Mouse (Mus musculus) heart, postnatal 10 days (tissue): ENCODE results near the gene Lifr. TPM values are rescaled to one million over a fixed set of nuclear protein-coding genes. Genes with fewer than 3 reads are reported as not detected.

Experiments
- DNase-seq, 2 experiments: peaks; one replicate each; pipeline ENCODE4 v3.0.0; 2021
- intact Hi-C: fragments of 180-260 bp; cut with DNase I; formaldehyde crosslinking; loops from one replicate; pipeline ENCODE4 v1.15.1; 2025
- total RNA-seq, 2 experiments: library from RNA; stranded (reverse); gene quantifications; 2 replicates each; pipeline ENCODE4 v1.2.3; 2021

Gene Lifr
- total RNA-seq, 2 experiments from 2014 or later = 50.2 to 54.0 TPM

DNA sequence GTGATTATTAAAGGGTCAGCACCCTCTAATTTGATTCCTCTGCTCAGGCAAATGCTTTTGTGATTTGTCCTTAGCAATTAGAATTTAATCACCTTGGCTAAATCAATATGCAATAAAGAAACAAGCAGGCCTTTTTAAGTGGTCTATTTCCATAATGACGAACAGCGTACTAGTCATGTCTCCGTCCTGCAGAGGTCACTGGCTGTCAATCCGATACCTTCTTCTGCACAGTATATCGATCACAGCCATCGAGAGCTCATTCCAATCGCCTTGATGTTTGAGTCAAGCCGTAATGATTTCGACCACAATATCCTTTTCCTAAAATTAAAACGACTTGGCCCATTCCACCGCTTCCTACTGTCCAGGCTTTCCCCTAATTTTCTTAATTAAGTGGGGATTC, 149.5 kb downstream of the Lifr start:
- intact Hi-C loops = no loop called here
- no peak for DNase-seq

DNA sequence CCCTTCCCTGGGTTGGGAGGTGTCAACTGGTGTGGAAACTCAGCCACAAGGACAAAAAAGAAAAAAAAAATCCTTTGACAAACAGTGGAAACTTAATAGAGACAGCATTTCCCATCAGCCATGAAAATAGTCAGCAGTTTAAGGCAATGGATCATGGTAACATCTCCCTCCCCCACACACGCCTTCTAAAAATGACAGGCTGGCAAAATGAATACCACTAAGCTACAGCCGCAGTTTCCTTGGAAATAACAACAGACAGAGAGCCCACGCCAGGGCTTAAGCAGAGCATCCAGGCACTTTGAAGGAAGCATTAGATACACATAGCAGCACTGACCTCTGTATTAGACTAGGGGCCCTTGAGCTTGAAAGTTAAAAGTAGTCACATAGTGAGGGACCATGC, 150.5 kb downstream of the Lifr start:
- DNase-seq = no peak
- intact Hi-C loops = no loop called here

DNA sequence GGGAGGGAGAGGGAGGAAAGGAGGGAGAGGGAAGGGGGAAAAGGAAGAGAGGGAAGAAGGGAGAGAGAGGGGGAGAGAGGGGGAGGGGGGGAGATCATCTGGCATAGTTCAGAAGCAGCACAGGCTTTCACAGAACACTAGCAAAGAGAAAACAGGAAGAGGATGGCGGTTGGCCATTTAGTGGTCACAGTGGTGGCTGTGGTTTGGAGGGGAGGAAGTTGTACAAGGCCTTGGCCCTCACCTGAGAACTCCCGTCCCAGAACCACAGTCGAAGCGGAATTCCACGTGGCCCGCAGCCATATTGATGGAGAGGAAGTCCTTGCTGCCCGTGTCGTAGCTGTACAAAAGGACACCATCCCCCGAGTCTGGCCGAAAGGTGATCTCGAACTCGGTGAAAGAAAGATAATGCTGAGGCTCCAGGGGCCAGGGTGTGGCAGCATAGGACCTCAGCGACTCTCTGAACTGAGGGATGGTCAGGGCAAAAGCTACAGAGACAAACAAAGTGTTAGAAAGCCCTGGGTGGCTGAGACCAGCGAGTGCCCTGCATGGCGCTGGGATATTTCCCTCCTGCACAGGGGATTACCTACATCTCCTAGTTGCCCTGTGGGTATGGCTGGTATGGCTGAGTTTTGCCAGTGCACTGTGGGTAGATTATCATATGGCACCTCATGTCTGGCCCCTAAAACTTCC, 151.9 kb downstream of the Lifr start:
- intact Hi-C loops = no loop called here
- no peak for DNase-seq

Other genes with a start within 250 kb of the Lifr start
- 10 to 100 TPM; 10.0 to 10.1 TPM for gene Osmr, start 215.6 kb upstream of the Lifr start, total RNA-seq